Mouse (Mus musculus) embryonic facial prominence, embryonic 12.5 days (tissue): ENCODE results near the gene Slc36a1. TPM values are rescaled to one million over a fixed set of nuclear protein-coding genes. Genes with fewer than 3 reads are reported as not detected.
A peak's percentile ranks its signal among the peaks of the same experiment; 100 is the strongest.

Experiments
- ATAC-seq: fragments of 200-750 bp; cut with Nextera tagmentation; 2 replicates; pipeline ENCODE4 v1.8.0; 2017; ENCODE audit not compliant: insufficient number of reproducible peaks, insufficient read depth, low FRiP score, low TSS enrichment
- H3K27ac ChIP-seq: fragments of 300-500 bp; sonication (generic); 2 replicates; pipeline ENCODE4 v1.5.1; 2016; ENCODE audit warnings: mild to moderate bottlenecking
- H3K27me3 ChIP-seq: fragments of 300-500 bp; sonication (generic); 2 replicates; pipeline ENCODE4 v1.6.1; 2016; ENCODE audit warnings: mild to moderate bottlenecking, moderate library complexity
- H3K36me3 ChIP-seq: fragments of 300-500 bp; sonication (generic); 2 replicates; pipeline ENCODE4 v1.6.1; 2016; ENCODE audit warnings: mild to moderate bottlenecking
- H3K4me1 ChIP-seq: fragments of 300-500 bp; sonication (generic); 2 replicates; pipeline ENCODE4 v1.6.1; 2016
- H3K4me2 ChIP-seq: fragments of 300-500 bp; sonication (generic); replicated peaks from 2 replicates; pipeline ENCODE4 v1.6.1; 2016; ENCODE audit warnings: mild to moderate bottlenecking, moderate library complexity
- H3K4me3 ChIP-seq: fragments of 300-500 bp; sonication (generic); 2 replicates; pipeline ENCODE4 v1.5.1; 2016; ENCODE audit warnings: mild to moderate bottlenecking
- H3K9ac ChIP-seq: fragments of 300-500 bp; sonication (generic); 2 replicates; pipeline ENCODE4 v1.6.1; 2016; ENCODE audit warnings: mild to moderate bottlenecking, moderate library complexity
- H3K9me3 ChIP-seq: fragments of 300-500 bp; sonication (generic); 2 replicates; pipeline ENCODE4 v1.6.1; 2016; ENCODE audit warnings: mild to moderate bottlenecking, moderate library complexity
- WGBS: fragments of 180-500 bp; shearing (Covaris S2); methylation state at CpG from one replicate; pipeline ENCODE4 v1.1.7; 2016; 5-methylcytosine and 5-hydroxymethylcytosine counted together
- polyA plus RNA-seq: library from polyadenylated mRNA; unstranded; fragments of >200 nt; fragmentation: Nextera tagmentation; extraction: Ambion mirVana; gene quantifications from 2 replicates; pipeline ENCODE4 v1.2.1, GENCODE M21; 2016

Slc36a1 gene
- polyA plus RNA-seq = 1.7 and 2.0 TPM in 2 replicates

GRCm38 (mm10) chr11:55204159-55204596 is at the start of gene Slc36a1:
Gene Slc36a1 (plus strand): TSS chr11:55204350.
- under 1% methylated on average over 31 of the region's 31 CpGs for WGBS
- peak; percentile 77 for ATAC-seq
- Histone ChIP-seq H3K4me3 (peak within 1 kb of the TSS; percentile 78), H3K36me3 (no peaks in the 10 kb centered on the region), H3K9ac (peak within 1 kb of the TSS; percentile 82), H3K27ac (no peak within 1 kb of the TSS), H3K9me3 (no peaks in the 10 kb centered on the region), H3K4me1 (peaks cover 16% of the 10 kb centered on the region), H3K4me2 (peak within 1 kb of the TSS; percentile 98), H3K27me3 (0 out of 2 replicates have a peak, but pooled peaks cover 3% of the 10 kb centered on the region)

GRCm38 (mm10) chr11:55154398-55155069 is 49.6 kb upstream of the Slc36a1 start:
- Histone ChIP-seq H3K4me3 (no peak overlapping the region), H3K27me3 (no peaks in the 10 kb centered on the region), H3K9ac (no peak overlapping the region), H3K4me1 (no peaks in the 10 kb centered on the region), H3K27ac (no peak overlapping the region), H3K9me3 (no peaks in the 10 kb centered on the region), H3K4me2 (no peak overlapping the region), H3K36me3 (no peaks in the 10 kb centered on the region)
- 58% methylated on average over 3 of the region's 3 CpGs for WGBS
- no peak for ATAC-seq

- no peaks in the 10 kb centered on the region for H3K4me1 ChIP-seq
- 72% methylated on average over 6 of the region's 6 CpGs for WGBS
- H3K4me2 ChIP-seq = no peak overlapping the region
- H3K9me3 ChIP-seq = no peaks in the 10 kb centered on the region
- H3K4me3 ChIP-seq = no peak overlapping the region
- H3K9ac ChIP-seq = no peak overlapping the region
- no peaks in the 10 kb centered on the region for H3K36me3 ChIP-seq
- H3K27me3 ChIP-seq = no peaks in the 10 kb centered on the region
- ATAC-seq = no peak
- H3K27ac ChIP-seq = no peak overlapping the region
Observed at GRCm38 (mm10) chr11:55155070-55155421, 49.1 kb upstream of the Slc36a1 start.

GRCm38 (mm10) chr11:55158785-55159359 is 45.3 kb upstream of the Slc36a1 start:
- 53% methylated on average over 13 of the region's 13 CpGs for WGBS

GRCm38 (mm10) chr11:55162670-55163069 is 41.5 kb upstream of the Slc36a1 start:
- H3K27me3 ChIP-seq = no peaks in the 10 kb centered on the region

More at GRCm38 (mm10) chr11:55158785-55159359, 45.3 kb upstream of the Slc36a1 start:
- H3K4me1 ChIP-seq = no peaks in the 10 kb centered on the region
- H3K9me3 ChIP-seq = no peaks in the 10 kb centered on the region
- H3K27ac ChIP-seq = no peak overlapping the region
- ATAC-seq = no peak
- H3K4me2 ChIP-seq = no peak overlapping the region
- no peaks in the 10 kb centered on the region for H3K36me3 ChIP-seq
- H3K9ac ChIP-seq = no peak overlapping the region
- no peak overlapping the region for H3K4me3 ChIP-seq
- no peaks in the 10 kb centered on the region for H3K27me3 ChIP-seq

GRCm38 (mm10) chr11:55164723-55165122 is 39.4 kb upstream of the Slc36a1 start:
- Histone ChIP-seq H3K36me3 (no peaks in the 10 kb centered on the region), H3K27ac (no peak overlapping the region), H3K4me1 (no peaks in the 10 kb centered on the region), H3K9me3 (no peaks in the 10 kb centered on the region), H3K4me3 (no peak overlapping the region), H3K4me2 (no peak overlapping the region), H3K27me3 (no peaks in the 10 kb centered on the region), H3K9ac (no peak overlapping the region)
- 49% methylated on average over 3 of the region's 3 CpGs for WGBS
- no peak for ATAC-seq

More at GRCm38 (mm10) chr11:55162670-55163069, 41.5 kb upstream of the Slc36a1 start:
- no peaks in the 10 kb centered on the region for H3K4me1 ChIP-seq
- H3K27ac ChIP-seq = no peak overlapping the region
- H3K9ac ChIP-seq = no peak overlapping the region
- H3K4me2 ChIP-seq = no peak overlapping the region
- H3K9me3 ChIP-seq = no peaks in the 10 kb centered on the region
- WGBS = 44% methylated on average over 9 of the region's 9 CpGs
- no peak overlapping the region for H3K4me3 ChIP-seq
- no peak for ATAC-seq
- no peaks in the 10 kb centered on the region for H3K36me3 ChIP-seq

- Histone ChIP-seq H3K27ac (no peak overlapping the region), H3K4me1 (no peaks in the 10 kb centered on the region), H3K4me3 (no peak overlapping the region), H3K36me3 (no peaks in the 10 kb centered on the region), H3K4me2 (no peak overlapping the region), H3K9ac (no peak overlapping the region), H3K27me3 (no peaks in the 10 kb centered on the region), H3K9me3 (no peaks in the 10 kb centered on the region)
- WGBS = 86% methylated on average over 7 of the region's 7 CpGs
- ATAC-seq = no peak
Observed at GRCm38 (mm10) chr11:55165748-55166147, 38.4 kb upstream of the Slc36a1 start.

GRCm38 (mm10) chr11:55168504-55168903 is 35.6 kb upstream of the Slc36a1 start:
- WGBS = 83% methylated on average over 4 of the region's 4 CpGs
- Histone ChIP-seq H3K27me3 (no peaks in the 10 kb centered on the region), H3K4me3 (no peak overlapping the region), H3K9ac (no peak overlapping the region), H3K36me3 (no peaks in the 10 kb centered on the region), H3K9me3 (0 out of 2 replicates have a peak, but pooled peaks cover 3% of the 10 kb centered on the region), H3K4me1 (no peaks in the 10 kb centered on the region), H3K27ac (no peak overlapping the region), H3K4me2 (no peak overlapping the region)
- no peak for ATAC-seq

- Histone ChIP-seq H3K4me3 (no peak overlapping the region), H3K4me2 (no peak overlapping the region), H3K4me1 (no peaks in the 10 kb centered on the region), H3K9ac (no peak overlapping the region), H3K27me3 (no peaks in the 10 kb centered on the region), H3K36me3 (no peaks in the 10 kb centered on the region), H3K27ac (no peak overlapping the region), H3K9me3 (0 out of 2 replicates have a peak, but pooled peaks cover 3% of the 10 kb centered on the region)
- ATAC-seq = no peak
- 83% methylated on average over 6 of the region's 6 CpGs for WGBS
Observed at GRCm38 (mm10) chr11:55168914-55169313, 35.2 kb upstream of the Slc36a1 start.

GRCm38 (mm10) chr11:55170501-55170900 is 33.6 kb upstream of the Slc36a1 start:
- Histone ChIP-seq H3K27ac (no peak overlapping the region), H3K4me3 (no peak overlapping the region), H3K4me1 (no peaks in the 10 kb centered on the region), H3K9ac (no peak overlapping the region), H3K9me3 (0 out of 2 replicates have a peak, but pooled peaks cover 3% of the 10 kb centered on the region), H3K27me3 (no peaks in the 10 kb centered on the region), H3K36me3 (no peaks in the 10 kb centered on the region), H3K4me2 (no peak overlapping the region)
- ATAC-seq = no peak
- WGBS = 71% methylated on average over 4 of the region's 4 CpGs

- H3K27ac ChIP-seq = no peak overlapping the region
Observed at GRCm38 (mm10) chr11:55178830-55179229, 25.3 kb upstream of the Slc36a1 start.

GRCm38 (mm10) chr11:55179856-55180255 is 24.3 kb upstream of the Slc36a1 start:
- Histone ChIP-seq H3K9ac (no peak overlapping the region), H3K36me3 (no peaks in the 10 kb centered on the region), H3K4me1 (no peaks in the 10 kb centered on the region), H3K27me3 (no peaks in the 10 kb centered on the region), H3K27ac (no peak overlapping the region), H3K4me3 (no peak overlapping the region), H3K4me2 (no peak overlapping the region), H3K9me3 (no peaks in the 10 kb centered on the region)
- ATAC-seq = no peak
- 89% methylated on average over 3 of the region's 3 CpGs for WGBS

More at GRCm38 (mm10) chr11:55178830-55179229, 25.3 kb upstream of the Slc36a1 start:
- no peaks in the 10 kb centered on the region for H3K9me3 ChIP-seq
- no peaks in the 10 kb centered on the region for H3K4me1 ChIP-seq
- H3K36me3 ChIP-seq = no peaks in the 10 kb centered on the region
- no peaks in the 10 kb centered on the region for H3K27me3 ChIP-seq
- WGBS = 83% methylated on average over 4 of the region's 4 CpGs
- no peak overlapping the region for H3K9ac ChIP-seq
- no peak for ATAC-seq
- no peak overlapping the region for H3K4me2 ChIP-seq
- H3K4me3 ChIP-seq = no peak overlapping the region
